Mouse (Mus musculus) urinary bladder, postnatal 14 days (tissue): ENCODE results near the gene Cpsf7.
"Not testable (repeated sequence)": the region's sequence is repeated elsewhere in the genome, so short reads cannot be mapped to it uniquely, and the experiment has no call there.

Experiments used
- DNase-seq: peaks from one replicate; pipeline ENCODE4 v3.0.0; 2021; ENCODE audit warnings: low spot score

Gene Cpsf7

DNA sequence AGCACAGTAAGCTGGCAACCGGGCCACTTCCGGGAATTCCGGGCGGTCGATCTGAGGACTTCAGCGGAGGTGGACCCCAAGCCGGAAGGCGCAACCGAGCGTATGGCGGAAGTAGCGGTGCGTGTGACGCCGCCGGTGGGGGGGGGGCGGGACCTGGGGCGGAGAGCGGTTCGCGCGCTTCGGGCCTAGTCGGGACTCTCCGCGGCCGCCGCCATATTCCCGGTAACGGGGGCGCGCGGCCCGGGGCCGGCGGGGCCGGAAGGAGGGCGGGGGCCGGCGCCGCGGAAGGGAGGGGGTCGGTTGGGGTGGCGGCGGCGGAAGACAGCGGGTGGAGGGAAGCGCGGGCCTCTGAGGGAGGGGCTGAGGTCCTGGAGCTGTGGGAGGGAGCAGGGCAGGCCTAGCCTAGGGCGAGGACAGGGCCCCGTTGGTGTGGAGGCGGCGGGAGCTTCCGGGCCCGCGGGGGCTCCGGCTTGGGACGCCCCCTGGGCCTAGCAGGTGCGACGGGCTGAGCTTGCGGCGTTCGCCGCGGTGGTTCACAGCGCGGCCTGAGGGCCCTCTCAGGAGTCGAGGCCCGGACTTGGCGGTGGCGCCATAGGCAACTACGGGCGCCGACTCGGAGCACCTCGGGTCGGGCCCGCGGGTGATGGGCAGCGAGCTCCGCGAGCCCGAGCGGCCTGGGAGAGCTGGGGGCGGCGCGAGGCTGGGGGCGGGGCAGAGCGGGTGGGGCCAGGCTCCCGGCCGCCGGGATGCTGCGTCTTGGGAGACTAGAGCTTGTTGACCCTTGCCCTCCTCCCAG lies at the start of gene Cpsf7:
Gene Cpsf7, plus strand, starts transcription at position 161 of the 796 bp plus-strand sequence.
- DNase-seq = peak; percentile 93

DNA sequence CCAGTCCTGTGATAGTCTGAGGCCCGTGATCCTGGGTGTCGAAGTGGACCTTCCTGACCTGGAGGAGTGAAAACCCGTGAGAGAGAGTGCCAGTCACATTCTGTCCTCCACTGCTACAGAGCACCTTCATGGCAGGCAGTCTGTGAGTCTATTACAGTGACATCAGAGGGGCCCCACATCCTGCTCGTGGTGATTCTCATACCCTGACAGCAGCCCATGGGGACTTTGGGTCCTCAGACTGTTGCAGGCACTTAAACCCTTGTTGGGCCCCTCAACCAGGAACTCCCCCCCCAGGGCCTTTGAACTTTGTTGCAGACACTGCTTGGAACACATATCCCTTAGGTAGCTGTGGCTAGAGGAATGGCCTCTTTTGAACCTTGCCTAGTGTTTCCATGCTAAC lies 45.5 kb upstream of the Cpsf7 start:
- DNase-seq = no peak

DNA sequence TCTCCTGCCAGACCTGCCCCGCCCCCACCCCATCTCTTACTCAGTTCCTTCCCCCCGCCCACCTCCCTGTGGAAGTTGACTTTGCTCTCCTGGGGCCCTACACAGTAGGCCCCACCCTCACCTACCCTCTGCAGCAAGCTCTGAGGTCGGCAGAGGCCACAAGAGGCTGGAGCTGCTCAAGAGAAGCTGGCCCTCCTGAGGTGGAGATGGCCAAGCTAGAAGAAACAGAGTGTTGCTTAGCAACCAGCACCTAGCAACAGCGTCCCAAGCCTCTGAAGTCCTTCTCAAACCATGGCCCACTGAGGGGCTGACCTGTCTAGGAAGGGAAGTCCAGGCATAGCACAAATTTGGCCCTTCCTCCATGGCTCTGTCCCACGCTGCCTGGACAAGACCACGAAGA lies 42.4 kb upstream of the Cpsf7 start, which contains the start of gene Ppp1r32:
Gene Ppp1r32, minus strand, starts transcription at position 226 of the 400 bp plus-strand sequence.
- no peak for DNase-seq

DNA sequence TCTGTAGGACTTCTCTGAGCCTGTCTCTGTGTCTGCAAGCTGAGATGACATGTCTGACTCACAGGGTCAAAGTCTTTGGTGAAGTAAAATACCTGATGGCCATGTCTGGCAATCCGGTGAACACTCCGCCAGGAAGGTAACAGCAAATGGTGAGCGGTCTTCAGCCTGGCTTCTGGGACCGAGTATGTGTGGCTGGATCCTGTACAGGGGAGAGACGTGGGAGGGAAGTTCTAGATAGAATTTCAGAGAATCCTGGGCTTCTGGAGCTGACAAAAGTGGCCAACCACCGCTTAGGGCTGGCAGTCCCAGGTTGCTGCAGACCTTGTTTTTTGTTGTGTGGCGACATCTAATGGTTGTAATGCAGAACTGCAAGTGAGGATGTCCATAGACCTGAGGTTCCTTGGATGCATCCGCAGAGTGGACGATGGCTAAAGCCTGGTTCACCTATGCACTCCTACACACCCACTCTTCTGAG lies 38.8 kb upstream of the Cpsf7 start:
- DNase-seq = peak; percentile 31

DNA sequence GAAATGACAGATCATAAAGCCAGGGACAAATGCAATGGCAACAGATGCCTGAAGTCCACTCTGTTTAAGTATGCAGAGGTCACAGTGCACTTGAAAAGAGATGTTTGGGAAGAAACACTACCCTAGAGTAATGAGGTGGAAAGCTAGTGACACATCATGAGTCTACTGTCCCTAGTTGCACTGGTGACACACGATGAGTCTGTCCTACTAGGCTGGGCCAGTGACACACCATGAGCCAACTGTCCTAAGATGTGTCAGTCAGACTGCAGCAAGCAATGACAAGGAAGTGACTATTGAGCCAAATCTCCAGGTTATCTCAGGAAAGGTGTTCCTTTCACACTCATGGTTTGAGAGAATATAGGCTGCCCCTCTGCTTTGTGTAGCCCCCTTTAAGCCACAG lies 29.4 kb upstream of the Cpsf7 start:
- DNase-seq = no peak

DNA sequence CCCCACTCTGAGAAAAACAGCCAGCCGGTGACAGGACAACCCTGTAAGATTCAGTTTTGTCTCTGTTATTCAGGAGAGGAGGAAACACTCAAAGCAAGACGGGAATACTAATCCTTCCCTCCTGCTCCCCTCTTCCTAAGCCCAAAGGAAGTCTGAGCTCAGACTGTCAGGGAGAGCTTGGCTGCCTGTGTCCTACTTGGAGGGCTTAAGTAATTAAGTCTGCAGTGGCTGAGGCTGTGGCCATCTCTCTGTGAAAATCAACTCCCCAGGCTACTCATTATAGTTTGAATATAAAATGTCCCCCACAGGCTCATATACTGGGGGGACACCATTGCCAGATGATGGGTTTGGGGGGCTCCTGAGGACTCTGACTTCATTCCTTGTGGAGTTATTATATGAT lies 28.1 kb upstream of the Cpsf7 start:
- DNase-seq = no peak

DNA sequence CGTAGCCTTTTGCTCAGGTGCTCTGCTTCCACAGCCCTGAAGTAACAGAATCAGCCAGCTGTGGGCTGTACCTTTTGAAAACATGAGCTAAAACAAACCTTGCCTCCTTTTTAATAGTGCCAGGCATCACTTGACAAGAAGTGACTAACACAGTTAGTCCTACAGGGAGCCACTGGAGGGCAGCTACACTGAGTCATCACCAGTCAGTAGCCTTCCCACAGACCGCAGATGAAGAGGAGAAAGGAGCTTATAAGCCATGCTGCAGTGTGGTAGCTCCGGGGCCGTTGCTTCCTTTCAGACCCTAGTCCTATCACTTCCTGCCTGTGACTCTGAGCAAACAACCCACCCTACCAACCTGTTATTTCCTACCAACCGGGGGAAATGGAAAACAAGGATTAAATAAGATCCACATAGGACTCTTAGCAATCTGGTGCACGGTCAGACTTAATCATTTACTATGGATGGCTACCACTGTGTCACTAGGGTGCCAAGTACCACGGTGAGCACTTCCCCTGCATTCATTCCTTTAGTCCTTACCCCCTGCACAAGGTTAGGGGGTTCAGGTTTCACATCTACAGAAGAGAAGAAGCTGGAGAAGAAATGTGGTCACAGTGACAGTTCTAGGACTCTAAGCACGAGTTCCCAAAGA lies 27.4 kb upstream of the Cpsf7 start:
- DNase-seq = no peak

DNA sequence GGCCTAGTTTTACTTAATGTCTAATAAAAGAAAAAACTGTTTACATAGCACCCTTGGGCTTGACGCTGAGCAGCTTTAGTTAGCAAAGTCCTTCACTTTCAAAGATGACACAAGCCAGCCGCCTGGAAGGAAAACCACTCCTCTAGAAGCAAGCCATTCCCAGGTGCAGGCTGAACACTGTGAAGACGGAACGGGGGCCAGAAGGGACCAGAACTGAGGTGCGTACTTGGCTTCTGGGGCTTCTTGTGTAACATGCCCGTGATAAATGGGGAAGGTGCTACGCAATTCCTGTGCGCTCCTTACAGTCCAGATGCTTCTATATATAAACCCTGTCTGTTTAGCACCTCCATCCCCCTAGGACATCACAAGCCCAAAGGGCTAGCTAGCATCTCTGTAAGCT lies 24.5 kb upstream of the Cpsf7 start:
- DNase-seq = no peak

DNA sequence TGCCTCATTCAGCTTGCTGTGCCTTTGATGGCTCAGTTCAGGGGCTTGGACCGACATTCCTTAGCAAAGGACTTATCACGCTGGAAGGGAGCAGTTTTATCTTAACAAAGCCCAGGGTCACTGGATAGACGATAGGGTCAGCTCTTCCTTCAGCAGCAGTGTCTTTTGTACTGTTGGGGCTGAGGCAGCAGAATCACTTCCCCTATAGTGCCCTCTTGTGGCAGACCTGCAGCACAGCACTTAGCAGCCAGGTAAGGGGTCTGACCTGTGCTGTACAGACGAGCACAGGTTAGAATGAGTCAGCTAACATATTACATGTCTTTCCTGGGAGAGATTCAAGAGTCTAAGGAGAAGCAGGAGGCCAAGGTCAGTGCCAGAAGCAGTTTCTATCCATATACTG lies 22.5 kb upstream of the Cpsf7 start:
- peak; percentile 21 for DNase-seq

DNA sequence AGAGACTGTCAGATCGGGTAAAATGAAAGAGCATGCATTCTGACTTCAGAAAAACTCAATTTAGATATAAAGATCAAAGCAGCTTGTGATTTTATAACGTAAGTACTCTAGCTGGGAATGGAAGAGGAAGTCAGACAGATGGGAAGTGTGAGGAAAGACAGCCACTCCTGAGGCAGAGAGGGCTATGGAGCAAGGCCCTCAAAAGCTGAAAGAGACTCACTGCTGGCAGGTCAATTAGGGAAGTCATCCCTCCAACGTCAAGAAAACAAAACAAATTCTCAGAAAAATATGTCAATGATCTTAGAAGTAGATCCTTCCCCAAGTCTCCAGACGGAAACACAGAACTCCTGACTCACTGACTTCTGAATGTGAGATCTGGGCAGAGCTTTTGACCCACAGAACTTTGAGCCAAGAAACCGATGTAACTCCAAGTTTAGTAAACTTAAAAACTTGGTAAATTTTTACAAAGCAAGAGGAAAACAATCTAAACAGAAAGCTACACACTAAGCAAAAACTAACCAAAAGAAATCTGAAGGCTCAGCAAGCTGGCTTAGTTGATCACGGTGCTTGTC lies 14.2 kb upstream of the Cpsf7 start:
- DNase-seq = no peak

DNA sequence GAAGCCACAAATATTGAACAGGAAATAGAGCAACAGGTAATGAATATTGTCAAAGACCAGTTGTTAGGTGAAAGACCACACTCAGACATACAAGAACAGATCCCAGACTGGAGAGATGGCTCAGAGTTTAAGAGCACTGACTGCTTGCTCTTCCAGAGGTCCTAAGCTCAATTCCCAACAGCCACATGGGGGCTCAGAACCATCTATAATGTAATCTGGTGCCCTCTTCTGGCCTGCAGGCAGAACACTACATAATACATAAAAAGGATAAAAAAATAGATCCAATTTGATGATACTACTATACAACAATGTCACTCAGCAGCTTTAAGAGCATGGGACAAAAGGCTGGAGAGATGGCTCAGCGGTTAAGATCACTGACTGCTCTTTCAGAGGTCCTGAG lies 4.7 kb upstream of the Cpsf7 start:
- no peak for DNase-seq

DNA sequence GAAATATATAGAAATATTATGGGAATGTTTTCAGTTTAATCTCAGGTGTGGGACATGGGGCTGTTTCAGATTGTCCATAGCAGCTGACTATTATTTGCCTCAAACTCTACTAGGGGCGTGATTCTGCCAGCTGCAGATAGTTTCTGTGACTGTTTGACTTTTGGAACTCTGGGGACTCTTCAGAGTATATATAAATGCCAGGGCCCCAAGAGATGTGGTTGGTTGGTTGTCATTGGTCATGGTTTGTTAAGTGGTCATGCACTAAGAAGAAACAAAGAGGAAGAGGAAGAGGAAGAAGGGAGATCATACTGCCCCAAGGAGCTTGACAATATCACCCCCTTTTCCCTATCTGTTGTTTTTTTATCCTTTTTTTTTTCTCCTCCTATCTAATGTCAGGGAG lies 3.1 kb upstream of the Cpsf7 start:
- DNase-seq = no peak

DNA sequence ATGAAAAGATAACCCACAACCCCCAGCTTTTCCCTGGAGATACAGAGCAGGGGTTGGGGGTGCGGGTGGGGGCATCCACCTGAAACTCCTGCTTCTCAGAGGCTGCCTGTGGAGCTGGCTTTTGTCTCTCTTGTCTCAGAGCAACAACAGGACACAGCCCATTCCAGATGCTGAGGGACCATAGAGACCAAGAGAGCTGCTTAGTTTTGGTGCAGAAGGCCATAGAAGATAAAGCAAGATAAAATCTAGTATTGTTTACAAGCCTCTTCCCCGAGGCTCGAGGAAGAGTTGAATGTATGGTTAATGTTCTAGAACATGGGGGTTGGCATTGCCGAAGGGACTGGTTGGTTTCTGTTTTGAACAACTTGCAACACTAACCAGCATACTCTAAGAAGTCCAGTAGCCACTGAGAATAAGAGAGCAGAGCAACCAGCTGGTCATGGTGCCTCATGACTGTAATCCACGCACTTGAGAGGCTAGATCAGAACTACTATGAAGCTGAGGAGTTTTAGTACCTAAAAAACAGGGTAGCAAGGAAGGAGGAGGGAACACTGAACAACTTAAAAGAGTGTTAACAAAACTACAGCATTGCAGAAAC lies 1.5 kb upstream of the Cpsf7 start:
- no peak for DNase-seq

DNA sequence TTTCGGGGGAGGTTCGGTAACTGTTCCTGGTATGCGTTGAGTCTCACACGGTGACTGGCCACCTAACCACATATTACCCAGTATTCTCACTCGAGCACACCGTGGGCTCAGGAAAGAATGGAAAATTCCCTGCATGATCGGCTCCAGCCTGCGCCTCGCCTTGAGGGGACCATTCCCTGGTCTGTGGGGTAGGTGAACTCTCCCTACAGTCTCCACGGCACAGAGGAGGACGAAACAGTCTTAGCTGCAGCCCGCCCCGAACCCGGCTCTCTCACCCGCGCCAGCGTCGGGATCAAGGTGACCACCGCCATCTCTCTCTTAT lies 321 bp upstream of the Cpsf7 start:
- DNase-seq = no peak

DNA sequence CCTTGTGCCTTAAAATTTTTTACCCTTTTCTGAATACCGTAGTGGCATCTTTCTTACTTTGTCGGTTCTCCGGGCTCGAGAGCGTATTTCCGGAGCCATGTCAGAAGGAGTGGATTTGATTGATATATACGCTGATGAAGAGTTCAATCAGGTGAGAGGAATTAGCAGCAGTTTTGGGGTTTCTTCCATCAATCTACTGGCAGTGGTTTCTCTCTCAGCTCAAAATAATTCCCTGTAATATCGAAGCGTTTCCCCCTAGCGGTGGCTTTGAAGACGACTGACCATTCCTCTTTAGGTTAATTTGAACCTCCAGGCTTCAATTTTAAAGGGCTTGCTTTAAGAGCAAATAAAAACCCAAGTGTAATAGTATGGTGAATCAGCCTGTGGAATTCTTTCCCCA lies 844 bp downstream of the Cpsf7 start, which contains the start of gene Sdhaf2:
Gene Sdhaf2, minus strand, starts transcription at position 233 of the 400 bp plus-strand sequence.
- peak; percentile 22 for DNase-seq

DNA sequence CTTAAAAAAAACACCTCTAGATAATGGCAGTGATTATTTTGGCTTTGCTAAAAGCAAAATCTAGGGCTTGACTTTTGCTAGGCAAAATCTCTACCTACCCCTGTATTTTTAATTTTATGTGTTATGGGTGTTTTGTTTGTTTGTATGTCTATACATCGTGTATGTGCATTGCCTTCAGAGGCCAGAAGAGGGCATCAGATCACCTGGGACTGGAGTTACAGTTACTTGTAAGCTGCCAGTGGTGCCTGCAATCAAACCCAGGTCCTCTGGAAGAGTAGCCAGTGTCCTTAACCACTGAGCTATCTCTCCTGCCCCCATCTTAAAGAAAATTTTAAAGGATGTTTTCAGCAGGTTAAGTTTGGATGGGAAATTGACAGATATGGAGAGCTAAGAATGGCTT lies 5.0 kb downstream of the Cpsf7 start:
- DNase-seq = no peak

DNA sequence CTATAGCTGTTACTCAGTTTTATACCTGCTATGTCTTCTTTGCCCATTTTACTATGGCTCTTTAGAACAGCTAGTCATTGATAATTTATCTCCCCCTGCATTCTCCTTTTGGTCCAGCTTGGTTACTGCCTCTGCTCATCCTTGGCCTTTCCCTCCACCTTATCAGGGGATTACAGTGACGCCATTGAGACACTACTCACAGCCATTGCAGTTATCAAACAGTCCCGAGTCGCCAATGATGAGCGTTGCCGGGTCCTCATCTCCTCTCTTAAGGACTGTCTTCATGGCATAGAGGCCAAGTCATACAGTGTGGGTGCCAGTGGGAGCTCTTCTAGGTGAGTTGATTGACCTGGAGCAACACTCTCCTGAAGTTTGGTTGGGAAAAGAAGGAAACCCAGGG lies 14.4 kb downstream of the Cpsf7 start:
- DNase-seq = no peak

DNA sequence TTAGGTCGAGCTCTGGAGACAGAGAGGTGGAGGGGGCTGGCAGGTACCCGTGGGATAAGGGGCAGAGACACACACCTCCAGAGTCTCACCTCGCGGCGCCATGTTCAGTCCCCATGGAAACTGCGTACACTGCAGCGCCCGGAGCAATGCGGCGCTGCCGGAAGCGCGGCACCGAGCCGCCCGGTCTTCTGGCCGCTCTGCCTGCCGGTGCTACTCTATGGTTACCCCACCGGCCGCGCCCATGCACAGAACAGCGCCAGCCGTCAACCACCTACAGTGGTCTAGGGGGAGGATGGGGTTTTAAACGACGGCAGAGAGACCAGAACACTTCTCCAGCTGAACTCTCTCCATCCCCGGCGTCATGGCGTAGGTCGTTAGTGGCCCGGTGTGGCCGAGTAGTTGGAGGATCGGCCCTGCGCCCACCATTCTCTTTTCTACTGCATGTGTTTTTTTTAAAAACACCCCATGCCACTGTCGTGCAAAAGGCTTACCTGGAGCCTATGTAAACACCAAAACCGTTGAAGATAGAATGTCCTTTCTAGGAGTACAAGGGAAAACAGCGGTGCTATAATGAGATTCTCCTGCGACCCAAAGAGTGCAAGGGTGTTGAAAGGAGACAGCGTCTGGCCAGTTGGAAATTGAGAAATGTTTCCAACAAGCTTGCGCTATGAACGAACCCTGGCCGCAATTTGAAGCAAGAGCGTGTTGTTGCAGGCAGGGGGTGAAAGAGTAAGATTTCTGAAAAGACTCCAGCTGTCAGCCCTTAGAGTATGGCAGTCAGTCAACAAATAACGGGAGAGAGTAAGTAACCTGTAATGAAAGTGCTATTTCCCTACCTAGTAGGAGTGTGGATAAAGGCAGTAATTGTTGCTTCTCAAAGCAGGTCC lies 30.8 kb downstream of the Cpsf7 start, which contains the start of gene Tmem216:
Gene Tmem216, minus strand, starts transcription at position 615 of the 887 bp plus-strand sequence.
- peak; percentile 85 for DNase-seq

DNA sequence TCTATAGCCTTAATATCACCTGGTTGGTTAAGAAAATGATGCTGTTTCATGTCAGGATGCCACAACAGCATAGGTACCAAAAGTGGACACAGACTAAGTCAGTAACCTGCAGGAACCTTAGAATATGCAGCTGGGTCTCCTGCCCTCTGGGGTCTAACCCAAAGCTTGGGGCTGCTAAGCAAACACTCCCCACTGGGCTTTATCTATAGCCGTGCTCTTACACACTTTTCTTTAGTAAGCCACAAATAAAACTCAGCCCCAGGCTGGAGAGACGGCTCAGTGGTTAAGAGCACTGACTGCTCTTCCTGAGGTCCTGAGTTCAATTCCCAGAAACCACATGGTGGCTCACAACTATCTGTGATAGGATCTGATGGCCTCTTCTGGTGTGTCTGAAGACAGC lies 31.9 kb downstream of the Cpsf7 start:
- DNase-seq = no peak

DNA sequence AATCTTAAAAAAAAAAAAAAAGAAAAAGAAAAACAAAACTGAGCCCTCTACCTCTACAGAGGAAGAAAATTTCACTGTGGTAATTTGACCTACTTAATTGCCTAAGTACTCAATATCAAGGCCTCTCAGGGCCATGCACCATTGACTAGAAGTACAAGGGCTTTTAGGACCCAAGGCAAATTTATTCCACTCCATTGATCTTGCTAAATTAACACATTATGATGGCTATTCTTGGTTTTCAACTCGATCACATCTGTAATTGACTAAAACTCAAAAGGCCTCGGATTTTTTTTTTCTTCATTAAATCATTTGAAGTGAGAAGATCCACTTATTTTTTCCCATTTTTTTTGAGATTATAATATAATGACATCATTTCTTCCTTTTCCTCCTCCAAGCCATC lies 32.4 kb downstream of the Cpsf7 start:
- no peak for DNase-seq

DNA sequence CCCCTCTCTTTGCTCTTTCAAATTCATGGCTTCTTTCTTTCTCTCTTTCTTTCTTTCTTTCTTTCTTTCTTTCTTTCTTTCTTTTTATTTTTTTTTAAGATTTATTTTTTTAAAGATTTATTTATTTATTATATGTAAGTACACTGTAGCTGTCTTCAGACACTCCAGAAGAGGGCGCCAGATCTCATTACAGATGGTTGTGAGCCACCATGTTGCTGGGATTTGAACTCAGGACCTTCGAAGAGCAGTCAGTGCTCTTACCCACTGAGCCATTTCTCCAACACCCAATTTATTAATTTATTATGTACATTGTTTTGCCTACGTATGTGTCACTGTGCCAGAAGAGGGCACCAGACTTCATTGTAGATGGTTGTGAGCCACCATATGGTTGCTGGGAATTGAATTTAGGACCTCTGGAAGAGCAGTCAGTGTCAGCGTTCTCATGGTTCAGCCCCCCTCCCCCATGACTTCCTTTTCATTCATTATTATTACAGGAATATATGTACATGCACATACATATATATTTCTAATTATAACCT lies 32.8 kb downstream of the Cpsf7 start:
- DNase-seq = not testable (repeated sequence)
